Mouse (Mus musculus) adrenal gland, postnatal 10 days (tissue): Measurements from ENCODE around the gene Casc3. TPM values are rescaled to one million over a fixed set of nuclear protein-coding genes. Genes with fewer than 3 reads are reported as not detected.
A peak's percentile ranks its signal among the peaks of the same experiment; 100 is the strongest.

ENCODE experiments used
- DNase-seq: peaks from one replicate; pipeline ENCODE4 v3.0.0; 2021; ENCODE audit warnings: mixed read lengths
- total RNA-seq, 2 experiments: library from RNA; stranded (reverse); gene quantifications; 2 replicates each; pipeline ENCODE4 v1.2.3; 2021

The Casc3 gene
- total RNA-seq, 2 experiments from 2014 or later = 31.9 to 35.7 TPM

DNA sequence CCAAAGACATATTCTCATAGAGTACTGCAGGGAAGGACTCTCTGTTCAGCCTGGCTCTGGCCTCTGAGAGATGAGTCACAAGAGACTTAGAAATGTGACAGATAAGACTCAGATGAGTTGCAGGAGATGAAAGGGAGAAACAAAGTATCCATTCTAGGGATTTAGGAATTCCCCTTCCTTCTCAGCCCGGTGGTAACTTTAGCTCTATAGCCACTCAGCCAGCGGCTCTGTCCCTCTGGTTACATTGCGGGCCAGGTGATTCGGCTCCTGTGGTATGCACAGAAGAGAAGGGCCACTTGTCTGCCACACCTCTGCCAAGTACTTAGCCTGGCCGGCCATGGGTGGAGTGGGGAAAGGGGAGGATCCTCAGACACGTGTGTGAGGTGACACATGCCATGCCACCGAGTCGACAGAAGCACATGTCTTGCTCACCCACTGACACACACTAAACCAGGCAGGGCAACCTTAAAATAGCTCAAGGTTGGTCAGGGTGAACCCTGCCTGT lies 32.0 kb upstream of the Casc3 start:
- DNase-seq = peak; percentile 76

DNA sequence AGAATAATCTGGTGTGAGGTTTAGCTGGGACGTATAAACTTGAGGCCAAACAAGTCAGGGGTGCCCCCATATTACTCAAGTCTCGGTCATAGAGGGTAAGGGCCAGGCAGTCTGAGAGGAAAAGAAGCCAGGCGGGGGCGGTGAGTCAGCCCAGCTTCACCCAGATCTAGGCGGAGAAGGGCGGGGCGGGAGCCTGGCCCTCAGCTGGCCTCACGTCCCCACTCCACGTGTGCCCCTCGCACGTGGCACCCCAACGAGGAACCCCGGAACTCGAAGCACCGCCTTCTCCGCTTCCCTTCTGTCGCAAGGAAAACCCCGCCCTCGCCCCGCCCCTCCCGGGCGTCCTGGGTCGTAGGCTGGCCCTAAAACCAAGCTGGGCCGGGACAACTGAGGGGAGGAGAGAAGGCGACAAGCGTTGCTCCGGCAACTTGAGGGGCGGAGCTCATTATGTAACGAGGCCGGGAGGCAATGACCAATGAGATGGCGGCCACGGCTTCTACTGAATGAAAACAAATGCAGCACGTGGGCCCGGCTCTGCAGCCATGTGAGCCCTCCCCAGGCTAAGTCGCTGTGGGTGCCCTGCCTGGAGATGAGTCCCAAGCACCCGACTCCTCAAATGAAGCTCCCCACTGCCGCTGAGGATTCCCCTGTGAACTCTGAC lies 30.9 kb upstream of the Casc3 start:
- DNase-seq = peak; percentile 100

DNA sequence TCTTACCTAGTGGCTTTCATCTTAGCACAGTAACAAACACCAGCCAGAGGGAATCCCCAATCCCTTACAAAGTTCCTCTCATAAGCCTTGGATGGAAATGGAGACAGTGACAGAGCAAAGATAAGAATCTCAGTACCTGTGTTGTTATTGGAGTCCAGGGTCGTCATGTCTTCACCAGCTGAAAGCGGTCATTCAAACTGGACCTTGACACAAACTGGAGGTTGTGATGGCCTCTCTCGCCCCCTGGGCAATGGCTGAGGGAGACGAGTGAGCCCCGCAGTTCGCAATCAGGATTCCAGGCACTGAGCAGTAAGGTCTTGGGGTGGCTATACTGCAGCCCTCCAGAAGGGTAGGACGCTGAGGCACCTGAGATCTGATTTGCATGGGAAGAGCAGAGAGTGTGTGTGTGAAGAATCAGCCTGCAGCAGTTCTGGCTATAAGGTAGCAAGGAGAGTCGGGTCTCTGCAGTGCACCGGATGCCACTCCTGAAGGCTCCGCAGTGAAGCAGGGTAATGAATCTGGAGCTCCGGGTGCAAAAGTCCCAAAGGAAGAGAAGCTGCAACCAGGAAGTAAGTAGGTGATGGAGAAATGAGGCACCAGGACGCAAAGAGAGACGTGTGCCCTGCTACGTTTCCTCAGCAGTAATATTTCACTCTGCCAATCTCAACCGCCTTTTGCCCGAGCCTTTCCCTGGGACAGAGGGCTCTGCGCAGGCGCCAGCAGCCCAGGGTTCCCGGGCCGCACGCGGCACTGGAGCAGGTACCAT lies 29.9 kb upstream of the Casc3 start, which contains the start of gene Nr1d1:
Nr1d1 (minus strand) TSS at position 752 of the 766 bp plus-strand sequence.
- DNase-seq = no peak

DNA sequence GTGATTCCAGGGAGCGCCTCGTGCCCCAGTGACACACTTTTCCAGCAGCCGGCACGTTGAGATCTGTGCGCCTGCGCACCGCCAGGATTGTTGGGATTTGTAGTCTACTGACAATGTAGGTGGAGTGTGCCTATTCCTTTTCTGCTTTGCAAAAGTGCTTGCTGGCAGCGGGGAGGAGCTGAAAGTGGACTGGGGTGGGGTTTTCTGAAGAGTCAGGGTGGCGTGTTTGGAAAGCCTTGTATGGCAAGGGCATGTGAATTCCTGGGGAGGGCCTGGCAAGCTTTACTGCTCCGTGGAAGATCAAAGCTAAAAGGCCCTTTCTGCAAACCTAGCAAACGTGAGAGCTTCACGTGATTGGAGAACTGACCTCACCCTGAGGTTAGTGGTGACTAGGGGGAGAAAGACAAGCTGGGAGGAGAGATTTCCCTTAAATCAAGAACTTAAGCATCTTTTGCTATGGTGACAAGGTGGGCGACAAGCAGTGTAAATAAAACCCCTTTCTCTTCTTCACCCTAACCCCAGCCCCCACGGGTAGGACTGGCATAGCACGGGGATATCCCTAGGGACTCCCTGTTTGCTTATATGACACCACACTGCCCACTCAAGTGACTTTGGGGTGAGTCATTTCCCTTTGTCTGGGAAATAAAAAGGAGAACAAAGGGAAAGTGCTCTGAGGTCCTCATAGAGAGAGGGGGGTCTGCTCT lies 29.2 kb upstream of the Casc3 start:
- peak; percentile 99 for DNase-seq

DNA sequence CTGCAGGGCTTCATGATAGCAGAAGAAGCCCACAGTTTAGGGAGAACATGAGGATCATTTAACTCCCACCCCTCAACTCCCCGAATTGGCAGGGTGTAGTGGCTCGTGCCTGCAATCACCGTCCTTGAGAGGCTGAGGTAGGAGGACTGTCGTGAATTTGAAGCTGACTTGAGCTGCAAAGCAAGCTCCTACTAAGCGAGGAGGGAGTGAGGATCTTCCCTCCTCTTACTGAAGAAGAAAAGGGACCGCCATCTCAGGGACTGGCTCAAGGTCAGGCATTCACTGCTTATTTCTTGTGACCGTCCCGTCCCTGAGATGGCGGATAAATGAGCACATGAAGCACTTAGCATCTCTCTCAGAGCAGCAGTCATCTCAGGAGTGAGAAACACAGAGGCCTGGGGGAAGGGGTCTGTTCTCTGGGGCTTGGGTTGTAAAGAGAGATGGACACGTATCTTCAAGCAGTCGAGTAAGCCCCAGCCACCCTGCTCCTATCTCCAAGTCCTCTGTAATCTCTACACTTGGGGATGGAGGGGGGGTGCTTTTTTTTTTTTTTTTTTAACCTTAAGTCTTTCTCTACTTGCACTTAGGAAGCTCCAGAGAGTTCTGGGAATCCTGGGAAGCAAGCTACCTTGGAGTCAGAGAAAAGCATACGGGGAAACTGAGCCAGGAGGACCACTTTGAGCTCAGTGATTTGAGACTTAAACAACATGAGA lies 28.5 kb upstream of the Casc3 start:
- no peak for DNase-seq

DNA sequence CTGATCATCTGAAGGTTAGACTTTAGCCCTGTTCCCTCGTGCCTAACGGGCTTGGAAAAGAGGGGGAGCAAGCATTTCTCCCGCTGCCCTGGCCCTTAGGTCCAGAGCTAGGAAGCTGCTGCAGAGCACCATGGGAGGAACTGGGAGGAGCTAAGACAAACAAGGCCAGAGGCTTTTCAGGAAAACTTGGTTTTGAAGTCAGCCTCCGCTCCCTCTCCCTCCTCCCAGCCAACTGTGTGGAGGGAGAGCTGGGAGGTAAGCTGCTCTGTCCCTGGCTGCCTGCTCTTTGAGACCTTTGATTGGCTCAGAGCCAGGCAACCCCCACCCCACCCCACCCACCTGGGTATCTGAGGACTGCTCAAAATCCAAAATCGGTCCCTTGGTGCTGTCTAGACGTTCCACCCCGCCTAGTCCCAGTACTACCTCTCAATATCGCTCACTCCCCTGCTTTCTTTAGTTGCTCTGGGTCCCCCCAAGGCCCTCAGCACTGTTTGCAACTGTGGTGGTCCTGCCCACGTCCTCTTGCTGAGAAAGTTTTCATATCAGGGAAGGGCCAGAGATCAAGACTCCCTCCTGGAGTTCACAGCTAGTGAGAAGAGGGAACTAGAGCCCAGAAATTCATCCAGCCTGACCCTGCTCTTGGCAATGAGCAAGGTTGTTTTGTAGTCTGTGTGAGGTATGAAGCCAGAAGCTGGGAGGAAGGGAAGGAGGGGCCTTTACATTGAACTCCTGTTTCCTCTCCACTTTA lies 27.7 kb upstream of the Casc3 start:
- peak; percentile 80 for DNase-seq

DNA sequence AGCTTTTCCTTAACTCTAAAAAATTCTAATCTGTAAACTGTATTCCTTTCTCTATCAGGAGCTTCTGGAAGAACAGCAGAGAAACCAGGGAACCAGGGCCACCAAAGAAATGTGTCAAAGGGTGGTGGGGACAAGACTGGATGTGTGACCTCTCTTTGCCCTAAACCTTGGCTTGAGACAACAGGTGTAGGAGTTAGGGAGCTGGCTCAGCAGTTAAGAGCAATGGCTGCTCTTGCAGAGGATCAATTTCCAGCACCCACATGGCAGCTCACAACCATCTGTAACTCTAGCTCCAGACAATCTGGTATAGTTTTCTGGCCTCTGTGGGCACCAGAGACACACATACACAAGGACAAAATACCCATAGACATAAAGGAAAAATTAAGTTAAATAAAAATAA lies 26.8 kb upstream of the Casc3 start:
- no peak for DNase-seq

DNA sequence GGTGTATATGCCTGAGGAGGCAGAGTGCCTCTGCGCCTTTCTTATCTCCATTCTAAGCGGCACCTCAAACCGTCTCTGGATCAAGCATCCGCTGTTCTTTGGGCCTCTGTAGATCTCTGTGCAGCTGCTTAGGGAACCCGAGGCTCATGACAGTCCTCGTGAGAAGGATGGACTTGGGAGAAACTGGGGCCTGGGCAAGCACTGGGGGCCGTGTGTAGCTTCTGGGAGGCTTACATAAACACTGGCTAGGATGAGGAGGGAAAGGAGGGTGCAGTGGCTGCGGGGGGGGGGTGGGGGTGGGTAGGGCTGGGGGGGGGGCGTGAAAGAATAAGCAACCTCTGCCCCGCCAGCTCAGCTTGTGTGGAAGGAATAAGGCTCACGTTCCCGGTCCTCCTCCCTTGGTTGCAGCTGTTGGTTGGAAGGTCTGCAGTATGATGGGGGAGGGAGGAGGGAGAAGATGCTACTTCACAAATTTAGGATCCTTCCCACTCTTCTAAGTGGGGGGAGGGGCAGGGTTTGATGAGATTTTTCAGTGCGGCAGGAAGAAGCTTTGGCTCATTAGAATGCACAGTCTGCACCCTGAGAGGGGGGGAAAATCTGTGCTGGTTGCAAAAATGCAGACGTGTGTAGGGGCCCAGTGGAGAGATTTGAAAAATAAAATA lies 22.7 kb upstream of the Casc3 start:
- peak; percentile 35 for DNase-seq

DNA sequence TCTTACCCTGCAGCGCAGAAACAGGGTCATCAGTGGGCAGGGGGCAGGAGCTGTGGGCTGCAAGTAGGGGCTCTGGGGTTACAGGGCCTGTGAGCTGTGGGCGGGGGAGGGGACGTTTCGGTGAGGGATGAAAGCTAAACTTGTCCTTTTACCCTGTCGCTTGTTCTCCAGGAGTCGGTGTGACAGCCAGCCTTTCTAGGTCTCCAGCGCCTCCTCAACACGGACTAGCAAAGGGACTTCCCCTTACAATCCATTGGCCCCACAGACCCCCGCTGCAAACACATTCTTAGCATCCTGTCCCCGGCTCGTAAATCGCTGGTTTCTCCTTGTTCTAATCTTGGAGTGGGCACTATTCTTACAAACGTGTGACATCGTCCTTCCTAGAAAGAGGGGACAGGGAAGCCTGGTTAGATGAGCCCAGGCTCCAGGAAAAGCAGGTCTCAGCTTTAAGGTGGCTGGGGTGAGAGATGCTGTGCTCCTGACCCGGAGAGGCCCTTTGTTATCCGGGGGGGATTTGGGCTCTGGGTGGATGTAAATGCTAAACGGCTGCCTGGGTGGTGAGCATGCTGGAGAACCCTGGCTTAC lies 22.0 kb upstream of the Casc3 start:
- peak; percentile 54 for DNase-seq

DNA sequence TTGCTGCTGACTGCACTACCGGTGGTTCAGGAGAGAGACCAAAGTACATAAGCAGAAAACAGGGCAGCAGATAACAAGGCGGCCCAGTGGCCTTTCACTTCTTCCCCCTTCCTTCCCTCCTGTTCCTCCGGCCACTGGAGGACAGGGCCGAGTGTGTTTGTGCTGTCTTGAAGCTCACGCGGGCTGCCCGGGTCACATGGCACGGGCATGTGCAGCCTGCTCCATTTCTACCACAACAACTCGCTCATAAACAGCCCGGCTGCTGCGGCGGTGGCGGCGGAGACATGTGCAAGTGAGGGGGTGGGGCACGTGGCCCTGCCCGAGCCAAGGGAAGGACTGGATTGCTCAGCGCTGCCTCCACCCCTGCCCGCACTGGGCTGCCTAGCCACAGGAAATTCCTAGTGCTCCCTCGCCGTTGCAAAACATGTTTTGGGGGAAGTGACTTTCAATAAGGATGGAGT lies 21.4 kb upstream of the Casc3 start:
- DNase-seq = peak; percentile 97

DNA sequence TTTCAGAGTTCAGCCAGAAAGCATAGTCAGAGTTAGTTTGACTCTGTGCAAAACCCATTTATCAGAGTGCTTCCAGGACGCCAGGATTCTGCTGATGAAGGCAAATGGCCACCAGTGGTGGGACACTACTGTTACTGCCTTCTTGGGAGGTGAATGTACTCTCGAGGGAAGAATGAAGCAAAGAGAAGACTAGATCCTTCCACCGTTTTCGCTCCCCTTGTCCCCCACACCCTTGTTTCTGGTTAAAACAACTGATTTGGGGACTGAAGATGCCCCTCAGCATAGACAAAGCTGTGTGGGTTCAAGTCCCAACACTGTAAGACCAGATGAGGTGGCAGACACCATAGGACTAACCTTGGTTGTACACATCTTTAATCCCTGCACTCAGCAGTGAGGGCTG lies 20.6 kb upstream of the Casc3 start:
- DNase-seq = no peak

DNA sequence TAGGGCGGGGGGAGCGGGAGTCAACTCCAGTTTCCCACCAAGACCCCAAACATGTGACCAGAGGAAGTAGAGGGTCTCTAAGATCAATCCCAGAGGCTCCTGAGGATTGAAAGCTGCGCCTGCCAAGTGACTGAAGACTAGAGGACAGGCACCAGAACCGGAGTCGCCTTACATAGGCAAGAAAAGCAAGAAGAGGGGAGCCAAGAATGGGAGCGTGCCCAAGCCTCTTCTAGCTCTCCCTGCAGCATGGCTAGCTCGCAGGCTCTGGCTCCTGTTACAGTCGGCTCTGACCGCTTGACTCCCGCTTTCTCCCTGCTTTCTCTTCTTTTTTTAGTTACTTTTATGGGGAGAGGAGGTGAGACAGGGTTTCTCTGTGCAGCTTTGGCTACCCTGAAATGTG lies 19.5 kb upstream of the Casc3 start:
- DNase-seq = peak; percentile 46

DNA sequence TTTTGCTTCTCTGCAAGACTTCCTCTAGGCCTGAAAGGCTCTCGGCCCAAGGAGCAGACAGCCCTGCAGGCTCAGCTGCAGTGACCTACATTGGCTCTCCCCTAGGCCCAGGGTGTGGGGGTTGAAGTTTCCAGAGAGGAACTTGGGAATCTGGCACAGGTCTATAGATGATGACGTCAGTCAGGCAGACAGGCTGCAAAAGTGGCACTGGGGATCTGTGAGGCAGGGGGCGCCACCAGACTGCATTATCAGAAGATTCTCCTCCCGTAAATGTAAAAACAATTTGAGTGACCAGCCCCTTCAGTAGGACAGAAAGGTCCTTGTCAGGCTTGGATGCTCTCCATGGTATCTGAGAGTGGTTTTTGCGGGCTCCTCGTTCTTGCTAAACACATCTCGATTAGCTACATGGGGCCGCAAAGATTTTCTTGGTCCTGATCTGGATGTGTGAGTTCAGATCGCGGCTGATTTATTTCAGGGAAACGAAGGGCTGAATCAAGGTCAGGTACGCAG lies 18.9 kb upstream of the Casc3 start:
- DNase-seq = peak; percentile 82

DNA sequence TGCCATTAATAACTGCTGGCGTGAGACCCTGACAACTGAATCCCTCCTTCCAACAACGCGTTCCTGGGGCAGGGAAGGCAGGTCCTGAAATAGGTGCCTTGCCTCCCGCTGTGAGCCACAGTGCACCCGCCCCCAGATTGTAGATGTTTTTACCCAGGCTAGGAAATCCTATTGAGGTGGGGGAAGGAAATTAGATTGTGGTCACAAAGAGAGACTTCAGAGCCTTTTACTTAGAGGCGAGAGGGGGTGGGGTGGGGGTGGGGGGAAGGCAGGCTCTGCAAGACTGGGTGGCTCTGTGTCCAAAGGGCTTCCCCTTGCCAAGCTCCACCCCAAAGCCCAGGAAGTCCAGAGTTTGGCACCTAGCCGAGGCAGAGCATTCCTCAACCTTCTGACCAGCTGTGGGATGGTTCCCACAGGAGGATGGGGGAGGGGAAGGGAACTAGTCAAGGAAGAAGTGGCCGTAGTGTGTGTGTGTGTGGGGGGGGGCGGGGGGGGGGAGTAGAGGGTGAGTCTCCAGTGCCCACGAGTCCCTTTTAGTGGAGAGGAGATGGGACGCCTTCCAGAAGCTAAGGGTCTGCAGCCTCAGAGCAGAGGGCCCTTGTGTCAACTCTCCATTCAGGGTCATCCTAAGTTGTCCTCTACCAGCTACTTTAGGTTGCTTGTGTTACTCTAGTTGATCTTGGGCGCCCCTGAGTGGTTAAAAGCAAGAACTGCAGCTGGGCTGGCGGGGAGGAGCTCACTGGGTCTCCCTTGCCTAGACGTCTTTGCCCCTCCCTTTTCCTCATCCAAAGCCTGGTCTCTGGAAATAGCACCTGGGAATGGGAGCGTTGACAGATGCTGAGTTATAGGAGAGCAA lies 18.1 kb upstream of the Casc3 start:
- DNase-seq = peak; percentile 96

DNA sequence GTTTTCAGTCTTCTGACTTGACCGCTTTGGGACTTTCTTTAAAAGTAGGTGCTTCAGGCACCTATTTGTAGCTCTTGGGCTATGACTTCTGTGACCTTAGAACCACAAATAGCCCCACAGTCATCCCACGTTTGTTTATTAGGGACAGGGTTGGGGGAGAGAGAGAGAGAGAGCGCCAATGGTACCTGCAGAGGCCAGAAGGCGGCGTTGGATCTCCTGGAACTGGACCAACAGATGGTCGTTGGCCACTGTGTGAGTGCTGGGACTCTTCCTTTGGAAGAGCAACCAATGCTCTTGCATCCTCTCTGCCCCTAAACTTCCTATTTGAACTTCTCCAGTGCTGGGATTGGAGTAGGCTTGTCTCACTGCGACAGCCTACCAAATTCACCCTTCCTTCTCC lies 17.5 kb upstream of the Casc3 start:
- DNase-seq = no peak

DNA sequence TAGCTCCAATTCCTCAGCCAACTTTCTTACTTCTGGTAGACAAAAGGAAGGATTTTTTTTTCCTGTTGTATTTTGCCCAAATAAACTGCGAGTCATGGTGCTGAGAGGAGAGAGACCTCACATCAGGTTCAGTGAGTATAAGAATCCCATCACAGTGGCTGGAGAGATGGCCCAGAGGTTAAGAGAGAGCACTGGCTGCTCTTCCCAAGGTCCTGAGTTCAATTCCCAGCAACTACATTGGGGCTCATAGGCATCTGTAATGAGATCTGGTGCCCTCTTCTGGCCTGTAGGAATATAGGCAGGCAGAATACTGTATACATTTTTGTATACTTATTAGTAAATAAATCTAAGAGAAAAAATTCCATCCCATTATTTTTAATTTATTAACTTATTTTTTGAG lies 17.0 kb upstream of the Casc3 start:
- DNase-seq = no peak

DNA sequence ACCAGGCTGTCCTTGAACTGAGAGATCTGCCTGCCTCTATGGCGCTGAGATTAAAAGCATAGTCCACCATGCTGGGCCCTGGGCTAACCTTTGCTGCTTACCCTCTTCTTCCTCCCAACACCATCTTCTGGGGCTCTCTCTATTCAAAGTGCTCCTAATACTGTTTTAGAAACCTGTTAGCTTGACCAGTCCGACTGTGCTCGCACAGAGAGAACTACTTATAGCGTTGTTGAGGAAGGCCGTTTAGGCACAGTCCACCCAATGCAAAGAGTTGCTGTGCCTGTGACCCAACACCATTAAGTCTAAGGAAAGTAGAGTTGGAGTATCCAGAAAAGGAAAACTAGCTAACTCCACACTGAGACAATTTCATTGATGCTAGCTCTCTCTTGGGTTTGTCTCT lies 16.6 kb upstream of the Casc3 start:
- no peak for DNase-seq

DNA sequence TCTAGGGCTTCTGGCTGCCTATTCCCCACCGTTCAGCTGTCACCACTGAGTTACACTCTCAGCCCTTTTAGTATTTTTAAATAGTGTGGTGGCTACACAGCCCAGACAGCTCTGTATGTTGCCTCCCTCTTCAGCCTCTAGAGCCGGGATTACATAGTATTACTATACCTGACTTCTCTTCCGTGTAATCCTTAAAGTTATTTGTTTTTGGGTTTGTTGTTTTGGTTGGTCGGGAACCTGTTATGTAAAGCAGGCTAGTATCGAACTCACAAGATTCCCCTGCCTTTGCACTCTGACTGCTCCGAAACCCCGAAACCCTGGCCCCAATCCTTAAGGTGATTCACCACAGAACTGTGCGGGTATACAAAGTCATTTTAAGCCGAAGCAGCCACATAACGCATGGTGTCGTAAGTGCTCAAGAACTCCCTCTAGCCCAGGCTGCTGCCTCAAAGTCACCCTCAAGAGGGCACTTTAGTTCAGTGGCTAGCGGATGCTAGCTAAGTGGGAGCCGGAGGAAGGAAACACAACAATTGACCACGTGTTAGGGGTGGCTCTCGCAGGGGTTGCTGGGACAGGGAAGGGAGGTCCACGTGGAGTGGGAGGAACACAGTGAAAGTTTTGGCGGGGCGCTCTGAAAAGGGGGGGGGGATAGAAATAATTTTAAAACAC lies 16.0 kb upstream of the Casc3 start:
- DNase-seq = peak; percentile 92
